Mouse (Mus musculus): ENCODE results near the gene Bmt2.

- TF ChIP-seq CHD1 (IDR thresholded peaks at IDR 0.05; ENCODE audit: low read depth, low read length) (no peak), ZMIZ1 (IDR thresholded peaks at IDR 0.05; ENCODE audit: low read depth, low read length) (no peak), SIN3A (IDR thresholded peaks at IDR 0.05; ENCODE audit: low read length) (no peak), CTCF (conservative IDR thresholded peaks at IDR 0.05 in 1 of 2, IDR thresholded peaks at IDR 0.05 in 1 of 2; ENCODE audit: low read depth in 2 of 2, low read length in 2 of 2) (no peak), POLR2AphosphoS2 (IDR thresholded peaks at IDR 0.05; ENCODE audit: low read depth, low read length) (no peak), NRF1 (IDR thresholded peaks at IDR 0.05; ENCODE audit: low read depth, low read length) (no peak), RAD21 (IDR thresholded peaks at IDR 0.05; ENCODE audit: low read depth, low read length) (no peak), POLR2A (IDR thresholded peaks at IDR 0.05; ENCODE audit: low read depth, low read length) (no peak), E2F4 (IDR thresholded peaks at IDR 0.05; ENCODE audit: insufficient replicate concordance, low read depth, low read length) (no peak), USF1 (IDR thresholded peaks at IDR 0.05; ENCODE audit: low read depth, low read length) (no peak), MAX (IDR thresholded peaks at IDR 0.05; ENCODE audit: low read length) (no peak), MAZ (IDR thresholded peaks at IDR 0.05; ENCODE audit: low read depth, low read length) (no peak)
These were observed 63.2 kb downstream of the Bmt2 start for GRCm38 (mm10) chr6:13614568-13614967.
